Mouse (Mus musculus) liver, embryonic 14.5 days (tissue): ENCODE data around the gene Platr25.
"Not testable (repeated sequence)": the region's sequence is repeated elsewhere in the genome, so short reads cannot be mapped to it uniquely, and the experiment has no call there.

Source experiments
- CTCF ChIP-seq: IDR thresholded peaks from 2 replicates; pipeline ENCODE4 v1.5.1; 2016; ENCODE audit warnings: antibody characterized with exemption, low read depth, control low read depth
- EP300 ChIP-seq: IDR thresholded peaks from 2 replicates; pipeline ENCODE4 v1.6.1; 2016; ENCODE audit warnings: antibody characterized with exemption, low read depth

- TF ChIP-seq CTCF, EP300: not testable (repeated sequence)
Observed at GRCm38 (mm10) chr13:62652681-62653368, 107.7 kb downstream of the Platr25 start.
